Mouse (Mus musculus) heart, adult 2 months (tissue): ENCODE measurements around the gene Zfp296. TPM values are rescaled to one million over a fixed set of nuclear protein-coding genes. Genes with fewer than 3 reads are reported as not detected.
A peak's percentile ranks its signal among the peaks of the same experiment; 100 is the strongest.

ENCODE experiments used
- DNase-seq, 2 experiments: peaks; one replicate each; pipeline ENCODE4 v3.0.0; 2021
- H3K27ac ChIP-seq: fragments of 200-600 bp; 2 replicates; pipeline ENCODE4 v1.8.1; 2022
- H3K27me3 ChIP-seq: fragments of 200-500 bp; 2 replicates; pipeline ENCODE4 v1.6.1; 2012; ENCODE audit warnings: mild to moderate bottlenecking, low read length, inconsistent platforms, mixed read lengths; ENCODE audit not compliant: control insufficient read depth, insufficient read depth
- H3K36me3 ChIP-seq: fragments of 200-500 bp; 2 replicates; pipeline ENCODE4 v1.6.1; 2012; ENCODE audit warnings: low read length, inconsistent platforms; ENCODE audit not compliant: control insufficient read depth, insufficient read depth
- H3K4me1 ChIP-seq: fragments of 200-500 bp; 2 replicates; pipeline ENCODE4 v1.6.1; 2011; ENCODE audit warnings: low read length; ENCODE audit not compliant: control insufficient read depth, insufficient read depth
- H3K4me3 ChIP-seq: fragments of 200-600 bp; 2 replicates; pipeline ENCODE4 v1.8.1; 2022
- H3K79me2 ChIP-seq: fragments of 200-500 bp; replicated peaks from 2 replicates; pipeline ENCODE4 v1.6.1; 2012; ENCODE audit warnings: mild to moderate bottlenecking, inconsistent platforms, low read length, moderate library complexity, mixed read lengths; ENCODE audit not compliant: control insufficient read depth, insufficient read depth
- H3K9ac ChIP-seq: fragments of 200-500 bp; 2 replicates; pipeline ENCODE4 v1.6.1; 2012; ENCODE audit warnings: low read depth, mild to moderate bottlenecking, control low read depth, inconsistent platforms, low read length, mixed read lengths
- CTCF ChIP-seq: fragments of 200-600 bp; IDR thresholded peaks from 2 replicates; pipeline ENCODE4 v1.8.1; 2022; ENCODE audit warnings: antibody characterized with exemption, mild to moderate bottlenecking, moderate library complexity
- EP300 ChIP-seq: fragments of 200-500 bp; IDR thresholded peaks from 2 replicates; pipeline ENCODE4 v1.6.1; 2011; ENCODE audit warnings: low read depth, low read length, control low read depth; ENCODE audit not compliant: insufficient read depth
- POLR2A ChIP-seq: fragments of 200-500 bp; IDR thresholded peaks from 2 replicates; pipeline ENCODE4 v1.6.1; 2011; ENCODE audit warnings: mild to moderate bottlenecking, low read depth, low read length, control low read depth; ENCODE audit not compliant: insufficient read depth
- WGBS: fragments of 180-500 bp; shearing (Covaris S2); methylation state at CpG from one replicate; pipeline ENCODE4 v1.1.7; 2018; 5-methylcytosine and 5-hydroxymethylcytosine counted together
- intact Hi-C: fragments of 180-260 bp; cut with DNase I; formaldehyde crosslinking; loops from one replicate; pipeline ENCODE4 v1.15.1; 2025
- long read RNA-seq: library from polyadenylated mRNA; stranded (forward); transcript quantifications from one replicate; pipeline ENCODE4 v2.0.0, GENCODE M21; 2021
- polyA plus RNA-seq: library from polyadenylated mRNA; depleted of rRNA; stranded (reverse); fragments of >200 nt; gene quantifications from 2 replicates; pipeline ENCODE4 v1.2.3, GENCODE M21; 2012; rRNA removed
- total RNA-seq, 2 experiments: library from RNA; stranded (reverse); gene quantifications; 2 replicates each; pipeline ENCODE4 v1.2.3; 2021

Zfp296 gene
- under 1 TPM; 0.42 to 0.43 TPM for total RNA-seq
- 0.82 and 1.0 TPM in 2 replicates for polyA plus RNA-seq
- long read RNA-seq, partial matches to known transcripts = 0 of 1 reads
- long read RNA-seq, other reads (novel, unspliced or antisense) = 0 of 1 reads

GRCm38 (mm10) chr7:19577141-19577852 lies at the start of gene Zfp296, which contains the start of gene Gemin7:
Zfp296 (plus strand) TSS chr7:19577287.
Gemin7 (minus strand) TSS chr7:19577595.
- Histone ChIP-seq H3K9ac (peak within 1 kb of the TSS; percentile 68), H3K27ac (no peak within 1 kb of the TSS), H3K36me3 (no peaks in the 10 kb centered on the region), H3K4me3 (peak within 1 kb of the TSS; percentile 50), H3K27me3 (peaks cover 3% of the 10 kb centered on the region; the same call in 1 of the 2 replicates), H3K79me2 (no peaks in the 10 kb centered on the region; the same call in 1 of the 2 replicates), H3K4me1 (peaks cover 5% of the 10 kb centered on the region; the same call in 1 of the 2 replicates)
- intact Hi-C loops = no loop called here
- TF ChIP-seq CTCF = no peak
- TF ChIP-seq POLR2A = no peak
- no peak for TF ChIP-seq EP300
- WGBS = under 1% methylated on average over 56 of the region's 56 CpGs
- peak; percentile 52 for DNase-seq

- no peak overlapping the region for H3K9ac ChIP-seq
- no peaks in the 10 kb centered on the region for H3K79me2 ChIP-seq
- 67% methylated on average over 10 of the region's 10 CpGs for WGBS
- no peaks in the 10 kb centered on the region for H3K27me3 ChIP-seq
- H3K4me3 ChIP-seq = no peak overlapping the region
- no peaks in the 10 kb centered on the region for H3K36me3 ChIP-seq
- intact Hi-C loops = no loop called here
- peak; percentile 13; the same call in 1 of the 2 replicates for TF ChIP-seq CTCF
- no peak for TF ChIP-seq EP300
- TF ChIP-seq POLR2A = no peak
- no peak overlapping the region for H3K27ac ChIP-seq
- no peaks in the 10 kb centered on the region for H3K4me1 ChIP-seq
- DNase-seq = no peak
These were observed 46.0 kb upstream of the Zfp296 start for GRCm38 (mm10) chr7:19531077-19531476.

GRCm38 (mm10) chr7:19532240-19532639 lies 44.8 kb upstream of the Zfp296 start:
- DNase-seq = no peak
- WGBS = 85% methylated on average over 14 of the region's 14 CpGs

GRCm38 (mm10) chr7:19534676-19535075 lies 42.4 kb upstream of the Zfp296 start:
- no peak overlapping the region for H3K27ac ChIP-seq

More at GRCm38 (mm10) chr7:19532240-19532639, 44.8 kb upstream of the Zfp296 start:
- Histone ChIP-seq H3K4me1 (no peaks in the 10 kb centered on the region), H3K79me2 (no peaks in the 10 kb centered on the region), H3K4me3 (no peak overlapping the region), H3K27ac (no peak overlapping the region), H3K9ac (no peak overlapping the region), H3K27me3 (no peaks in the 10 kb centered on the region), H3K36me3 (no peaks in the 10 kb centered on the region)
- intact Hi-C loops = no loop called here
- no peak for TF ChIP-seq EP300
- no peak for TF ChIP-seq CTCF
- no peak for TF ChIP-seq POLR2A

GRCm38 (mm10) chr7:19540771-19541566 lies 36.1 kb upstream of the Zfp296 start:
- Histone ChIP-seq H3K9ac (no peak overlapping the region), H3K36me3 (no peaks in the 10 kb centered on the region), H3K4me1 (peaks cover 16% of the 10 kb centered on the region), H3K79me2 (peaks cover 7% of the 10 kb centered on the region), H3K27ac (no peak overlapping the region), H3K4me3 (no peak overlapping the region), H3K27me3 (no peaks in the 10 kb centered on the region)
- 68% methylated on average over 2 of the region's 2 CpGs for WGBS
- intact Hi-C loops = no loop called here
- TF ChIP-seq POLR2A (no peak), EP300 (no peak), CTCF (no peak)
- no peak for DNase-seq

More at GRCm38 (mm10) chr7:19534676-19535075, 42.4 kb upstream of the Zfp296 start:
- DNase-seq = no peak
- TF ChIP-seq EP300 = no peak
- TF ChIP-seq CTCF = no peak
- no peak for TF ChIP-seq POLR2A
- 92% methylated on average over 10 of the region's 10 CpGs for WGBS
- Histone ChIP-seq H3K4me3 (no peak overlapping the region), H3K36me3 (no peaks in the 10 kb centered on the region), H3K27me3 (no peaks in the 10 kb centered on the region), H3K9ac (no peak overlapping the region), H3K79me2 (no peaks in the 10 kb centered on the region; the same call in 1 of the 2 replicates), H3K4me1 (no peaks in the 10 kb centered on the region)
- intact Hi-C loops = no loop called here
